Mouse (Mus musculus) G1E (cell line): Measurements from ENCODE around the gene Zfp408. TPM values are rescaled to one million over a fixed set of nuclear protein-coding genes. Genes with fewer than 3 reads are reported as not detected.

Experiments
- ATAC-seq: 2 replicates; pipeline ENCODE4 v1.8.0; 2016; ENCODE audit warnings: mild to moderate bottlenecking; ENCODE audit not compliant: insufficient number of reproducible peaks, poor library complexity, low FRiP score, severe bottlenecking; ENCODE audit errors: extremely low read depth
- DNase-seq: peaks from one replicate; pipeline ENCODE4 v3.0.0; 2012; ENCODE audit warnings: low spot score
- H3K27me3 ChIP-seq: 2 replicates; pipeline ENCODE4 v1.6.1; 2012; ENCODE audit warnings: mild to moderate bottlenecking, low read length, inconsistent platforms; ENCODE audit not compliant: insufficient read depth
- H3K36me3 ChIP-seq: replicated peaks from 2 replicates; pipeline ENCODE3; 2012; ENCODE audit warnings: mild to moderate bottlenecking, inconsistent platforms
- H3K4me1 ChIP-seq: 2 replicates; pipeline ENCODE4 v1.6.1; 2012; ENCODE audit warnings: low read depth, low read length, inconsistent platforms, mixed read lengths; ENCODE audit not compliant: insufficient read depth
- H3K4me3 ChIP-seq: 2 replicates; pipeline ENCODE4 v1.5.1; 2012; ENCODE audit warnings: low read depth, mild to moderate bottlenecking, inconsistent platforms, low read length, moderate library complexity, mixed read lengths
- H3K9me3 ChIP-seq: replicated peaks from 2 replicates; pipeline ENCODE4 v1.6.1; 2012; ENCODE audit warnings: inconsistent platforms
- CTCF ChIP-seq: IDR thresholded peaks from 2 replicates; pipeline ENCODE4 v1.5.1; 2012; ENCODE audit warnings: low read depth, low read length, inconsistent platforms, mixed read lengths
- GATA1 ChIP-seq: IDR thresholded peaks from 2 replicates; pipeline ENCODE4 v1.6.1; 2012; ENCODE audit warnings: borderline replicate concordance, low read length, inconsistent platforms, mixed read lengths
- GATA2 ChIP-seq: IDR thresholded peaks from 2 replicates; pipeline ENCODE4 v1.6.1; 2012; ENCODE audit warnings: low read depth, low read length, inconsistent platforms, borderline replicate concordance
- POLR2AphosphoS5 ChIP-seq: IDR thresholded peaks from 2 replicates; pipeline ENCODE4 v1.6.1; 2012; ENCODE audit warnings: low read depth, low read length, inconsistent platforms; ENCODE audit not compliant: insufficient replicate concordance
- TAL1 ChIP-seq: conservative IDR thresholded peaks from 2 replicates; pipeline ENCODE4 v1.6.1; 2012; ENCODE audit warnings: low read depth, low read length, inconsistent platforms, mixed read lengths
- polyA plus RNA-seq: library from polyadenylated mRNA; stranded (reverse); fragments of >175 nt; gene quantifications from 2 replicates; pipeline ENCODE4 v1.2.3, GENCODE M21; 2012
- total RNA-seq, 2 experiments: library from RNA; stranded (forward) in 1 of 2; stranded (reverse) in 1 of 2; fragments of 200-1000 nt in 1 of 2; fragments of >200 nt in 1 of 2; fragmentation: Nextera tagmentation in 1 of 2; gene quantifications; 2 replicates each; pipeline ENCODE4 v1.2.3; 2014 to 2017

The Zfp408 gene
- total and polyA plus RNA-seq, 3 experiments, result 9.5 to 16.9 (median 13.3) TPM

GRCm38 (mm10) chr2:91646733-91647132 lies 2.9 kb downstream of the Zfp408 start:
- no peaks in the 10 kb centered on the region for H3K9me3 ChIP-seq
- DNase-seq, result no peak
- no peaks in the 10 kb centered on the region for H3K27me3 ChIP-seq
- no peak overlapping the region for H3K4me3 ChIP-seq
- no peak for ATAC-seq
- peaks cover 65% of the 10 kb centered on the region for H3K36me3 ChIP-seq
- peaks cover 60% of the 10 kb centered on the region for H3K4me1 ChIP-seq
- TF ChIP-seq TAL1, result no peak
- peak; percentile 51; the same call in 1 of the 2 replicates for TF ChIP-seq CTCF

GRCm38 (mm10) chr2:91645811-91646210 lies 3.8 kb downstream of the Zfp408 start:
- Histone ChIP-seq H3K9me3 (no peaks in the 10 kb centered on the region), H3K27me3 (no peaks in the 10 kb centered on the region), H3K4me3 (no peak overlapping the region), H3K4me1 (peaks cover 51% of the 10 kb centered on the region), H3K36me3 (peaks cover 66% of the 10 kb centered on the region)
- no peak for DNase-seq
- no peak for TF ChIP-seq GATA1
- no peak for TF ChIP-seq GATA2
- no peak for TF ChIP-seq POLR2AphosphoS5
- no peak for TF ChIP-seq CTCF
- ATAC-seq, result no peak

GRCm38 (mm10) chr2:91645354-91645753 lies 4.2 kb downstream of the Zfp408 start:
- Histone ChIP-seq H3K27me3 (no peaks in the 10 kb centered on the region), H3K4me3 (no peak overlapping the region), H3K9me3 (no peaks in the 10 kb centered on the region), H3K4me1 (peaks cover 50% of the 10 kb centered on the region), H3K36me3 (peaks cover 66% of the 10 kb centered on the region)
- ATAC-seq, result no peak
- no peak for DNase-seq
- no peak for TF ChIP-seq GATA1
- TF ChIP-seq TAL1, result no peak
- TF ChIP-seq GATA2, result no peak
- no peak for TF ChIP-seq CTCF
- TF ChIP-seq POLR2AphosphoS5, result no peak

- H3K4me1 ChIP-seq, result peaks cover 54% of the 10 kb centered on the region
Measured at GRCm38 (mm10) chr2:91644021-91644420, 5.6 kb downstream of the Zfp408 start.

GRCm38 (mm10) chr2:91642825-91643415 lies 6.7 kb downstream of the Zfp408 start:
- TF ChIP-seq GATA2 (no peak), GATA1 (no peak)
- no peaks in the 10 kb centered on the region for H3K9me3 ChIP-seq
- no peak overlapping the region for H3K4me3 ChIP-seq
- H3K4me1 ChIP-seq, result peaks cover 45% of the 10 kb centered on the region
- H3K36me3 ChIP-seq, result peaks cover 64% of the 10 kb centered on the region
- no peaks in the 10 kb centered on the region for H3K27me3 ChIP-seq
- ATAC-seq, result no peak
- DNase-seq, result no peak

More at GRCm38 (mm10) chr2:91644021-91644420, 5.6 kb downstream of the Zfp408 start:
- no peaks in the 10 kb centered on the region for H3K9me3 ChIP-seq
- no peaks in the 10 kb centered on the region for H3K27me3 ChIP-seq
- peaks cover 66% of the 10 kb centered on the region for H3K36me3 ChIP-seq
- no peak overlapping the region for H3K4me3 ChIP-seq
- ATAC-seq, result no peak
- DNase-seq, result no peak
- TF ChIP-seq GATA2 (no peak), POLR2AphosphoS5 (0 out of 2 replicates have a peak, but pooled peaks have one; percentile 5)

- Histone ChIP-seq H3K4me3 (no peak overlapping the region), H3K9me3 (no peaks in the 10 kb centered on the region), H3K27me3 (no peaks in the 10 kb centered on the region), H3K4me1 (peaks cover 55% of the 10 kb centered on the region), H3K36me3 (peaks cover 24% of the 10 kb centered on the region)
- no peak for TF ChIP-seq CTCF
- TF ChIP-seq GATA2, result no peak
- no peak for TF ChIP-seq GATA1
- no peak for TF ChIP-seq POLR2AphosphoS5
- TF ChIP-seq TAL1, result no peak
- DNase-seq (no peak), ATAC-seq (no peak)
Measured at GRCm38 (mm10) chr2:91638931-91639330, 10.7 kb downstream of the Zfp408 start.

- Histone ChIP-seq H3K4me3 (no peak overlapping the region; the same call in 1 of the 2 replicates), H3K4me1 (peaks cover 61% of the 10 kb centered on the region), H3K36me3 (peaks cover 4% of the 10 kb centered on the region), H3K9me3 (no peaks in the 10 kb centered on the region), H3K27me3 (no peaks in the 10 kb centered on the region)
- DNase-seq (peak; percentile 30), ATAC-seq (no peak)
- TF ChIP-seq TAL1 (no peak), GATA2 (no peak), POLR2AphosphoS5 (no peak), CTCF (no peak), GATA1 (no peak)
Measured at GRCm38 (mm10) chr2:91636727-91637338, 12.8 kb downstream of the Zfp408 start.
